Mouse (Mus musculus) spleen, adult 18-20 months (tissue): ENCODE measurements around the gene Gucy2c.
A peak's percentile ranks its signal among the peaks of the same experiment; 100 is the strongest.

Experiments
- DNase-seq, 2 experiments: peaks; one replicate each; pipeline ENCODE4 v3.0.0; 2022; ENCODE audit warnings: mixed read lengths in 2 of 2

The Gucy2c gene

DNA sequence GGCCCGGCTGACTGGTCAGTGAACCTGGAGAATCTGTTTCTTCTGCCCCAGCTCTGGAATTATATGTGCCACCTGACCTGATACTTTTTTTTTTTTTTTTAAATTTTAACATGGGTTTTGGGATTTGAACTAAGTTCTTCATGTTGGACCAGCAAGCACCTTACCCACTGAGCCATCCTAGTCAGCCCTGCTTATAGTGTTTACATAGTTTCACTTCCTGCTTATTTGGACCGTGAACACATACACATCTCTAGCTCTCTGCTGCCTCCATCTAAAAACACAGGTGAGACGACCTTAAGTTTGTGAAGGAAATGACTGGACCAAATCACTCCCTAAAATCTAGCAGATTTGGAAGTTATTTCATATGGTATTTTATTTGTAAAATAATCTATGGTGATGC is 58.4 kb downstream of the Gucy2c start:
- no peak for DNase-seq

DNA sequence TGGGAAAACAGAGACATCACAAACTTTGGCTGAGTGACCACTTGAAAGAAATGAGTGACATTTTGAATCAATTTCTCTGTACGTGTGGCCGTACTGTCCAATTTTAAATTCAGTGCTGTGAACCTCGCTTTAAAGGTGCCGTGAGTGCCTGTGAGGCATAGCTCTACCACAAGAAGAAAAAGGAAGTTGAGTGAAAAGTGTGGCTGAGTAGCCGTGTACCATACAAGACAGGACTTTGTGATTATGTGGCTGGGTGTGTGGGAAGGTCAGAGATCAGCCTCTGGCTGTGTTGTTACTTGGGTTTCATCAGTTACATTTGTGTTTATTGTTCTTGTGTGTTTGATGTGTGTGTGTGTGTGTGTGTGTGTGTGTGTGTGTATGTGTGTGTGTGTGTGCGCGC is 59.0 kb downstream of the Gucy2c start:
- no peak for DNase-seq

DNA sequence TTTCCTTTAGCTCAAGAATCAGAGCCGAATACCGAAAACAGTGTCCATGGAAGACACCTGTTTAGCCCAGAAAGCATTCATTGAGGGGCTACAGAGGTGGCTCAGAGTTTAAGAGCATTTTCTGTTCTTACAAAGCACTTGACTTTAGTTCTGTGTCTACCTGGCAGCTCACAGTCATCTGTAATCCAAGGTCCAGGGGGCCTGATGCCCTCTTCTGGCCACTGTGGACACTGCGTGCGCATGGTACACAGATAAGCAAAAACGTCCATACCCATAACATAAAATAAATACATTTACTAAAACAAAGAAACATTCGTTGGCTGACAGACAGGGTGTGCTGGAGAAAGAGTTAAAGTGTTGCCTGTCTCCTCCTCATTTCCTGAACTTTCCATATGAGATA is 59.6 kb downstream of the Gucy2c start:
- peak; percentile 54 to 76 for DNase-seq

DNA sequence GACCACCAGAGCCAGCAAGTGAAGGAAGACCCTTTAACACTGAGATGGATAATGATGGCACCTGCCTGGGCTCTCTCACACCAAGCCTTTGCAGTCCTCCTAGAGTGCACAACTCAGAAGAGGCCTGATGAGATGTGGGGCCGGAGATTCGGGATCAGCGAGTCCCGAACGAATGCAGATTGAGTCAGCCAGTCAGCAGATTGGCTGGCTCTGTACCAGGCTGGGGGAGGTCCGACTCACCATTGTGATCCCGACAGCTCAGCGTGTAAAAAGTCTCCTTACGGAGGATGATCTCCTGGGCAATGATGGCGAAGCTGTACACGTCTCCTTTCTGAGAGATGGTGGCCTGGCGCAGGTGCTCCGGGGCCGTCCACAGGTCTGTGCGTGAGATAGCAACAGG is 61.1 kb downstream of the Gucy2c start:
- no peak for DNase-seq

DNA sequence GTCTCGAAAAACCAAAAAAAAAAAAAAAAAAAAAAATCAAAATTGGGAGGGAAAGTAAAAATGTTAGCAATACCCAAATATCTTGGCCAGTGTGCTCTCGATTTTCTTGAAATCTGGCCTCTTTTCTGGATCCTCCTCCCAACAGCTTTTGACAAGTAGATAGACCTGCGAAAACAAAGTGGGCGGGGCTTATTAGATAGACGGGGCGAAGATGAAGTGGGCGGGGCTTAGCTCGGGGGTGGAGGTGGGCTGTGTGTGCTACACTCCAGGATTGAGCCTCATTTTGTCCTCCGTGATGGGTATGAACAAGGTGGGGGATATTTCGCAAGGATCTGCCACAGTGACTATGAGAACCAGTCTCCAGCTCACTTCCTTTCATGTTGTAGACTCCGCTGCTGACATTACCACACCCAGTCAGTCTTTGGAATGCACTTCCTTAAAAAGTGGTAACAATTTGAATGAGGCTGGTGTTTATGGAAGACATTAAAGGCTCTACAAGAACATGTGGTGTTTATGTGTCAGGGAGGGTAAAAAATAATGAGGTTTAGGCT is 65.6 kb downstream of the Gucy2c start:
- DNase-seq, result no peak

DNA sequence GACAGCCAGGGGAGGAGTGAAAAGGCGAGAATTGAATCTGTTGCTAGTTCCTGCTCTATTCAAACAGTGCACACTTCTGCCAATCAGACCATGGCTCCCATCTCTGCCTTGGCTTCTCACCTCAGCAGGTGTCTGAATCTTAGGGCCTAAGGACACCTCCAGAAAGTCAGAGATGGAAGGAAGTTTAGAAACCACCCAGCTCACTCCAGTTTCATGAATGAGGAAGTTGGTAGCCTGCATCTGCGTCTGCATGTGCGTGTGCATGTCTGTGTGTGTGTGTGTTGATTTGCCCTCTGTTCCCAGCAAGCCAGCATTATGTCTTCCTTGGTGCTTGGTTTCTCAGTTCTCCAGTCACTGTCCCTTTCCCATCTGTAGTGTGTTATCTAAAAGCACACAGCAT is 67.5 kb downstream of the Gucy2c start:
- DNase-seq, result no peak

DNA sequence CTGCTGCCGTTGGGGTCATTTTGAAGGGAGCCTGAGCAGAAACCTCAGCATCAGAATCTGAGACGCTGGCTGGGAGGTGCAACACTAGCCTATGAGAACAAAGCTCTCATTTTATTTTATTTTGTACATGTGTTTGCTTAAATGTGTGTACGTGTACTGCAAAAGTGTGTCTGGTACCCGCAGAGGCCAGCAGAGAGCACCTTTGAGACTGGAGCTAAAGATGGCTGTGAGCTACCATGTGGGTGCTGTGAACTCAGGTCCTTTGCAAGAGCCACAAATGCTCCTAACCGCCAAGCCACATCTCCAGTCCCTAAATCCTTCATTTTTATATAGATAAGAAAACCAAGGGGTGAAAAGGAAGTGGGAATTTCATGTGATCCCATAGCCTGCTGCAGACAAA is 71.2 kb downstream of the Gucy2c start:
- no peak for DNase-seq

DNA sequence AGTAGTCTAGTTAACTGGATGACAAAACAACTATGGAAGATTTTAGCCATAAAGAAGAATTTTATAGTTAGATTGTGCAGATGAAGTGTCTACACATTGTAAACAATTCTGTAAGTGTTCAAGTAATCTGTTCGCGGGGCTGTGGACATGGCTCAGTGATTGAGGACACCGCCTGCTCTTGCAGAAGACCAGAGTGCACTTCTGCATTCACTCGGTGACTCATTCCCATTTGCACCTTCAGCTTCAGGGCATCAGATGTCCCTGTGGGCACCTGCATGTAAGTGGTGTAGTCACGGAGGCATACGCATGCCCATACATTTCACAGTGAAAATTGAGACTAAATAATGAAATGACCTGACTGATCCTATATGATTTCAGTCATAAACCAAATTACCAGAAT is 73.0 kb downstream of the Gucy2c start:
- no peak for DNase-seq

DNA sequence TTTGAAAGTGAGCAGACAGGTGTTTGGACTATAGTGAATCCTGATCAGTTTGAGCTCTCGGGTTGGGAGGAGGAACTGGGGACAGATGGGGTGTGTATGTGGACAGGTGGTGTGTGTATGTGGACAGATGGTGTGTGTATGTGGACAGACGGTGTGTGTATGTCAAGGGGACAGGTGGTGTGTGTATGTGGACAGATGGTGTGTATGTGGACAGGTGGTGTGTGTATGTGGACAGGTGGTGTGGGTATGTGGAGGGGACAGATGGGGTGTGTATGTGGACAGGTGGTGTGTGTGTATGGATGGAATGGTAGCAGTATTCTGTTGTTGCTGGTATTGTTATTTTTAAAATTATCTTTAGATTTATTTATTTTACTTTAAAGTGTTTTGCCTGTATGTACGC is 79.7 kb downstream of the Gucy2c start:
- DNase-seq, result no peak

DNA sequence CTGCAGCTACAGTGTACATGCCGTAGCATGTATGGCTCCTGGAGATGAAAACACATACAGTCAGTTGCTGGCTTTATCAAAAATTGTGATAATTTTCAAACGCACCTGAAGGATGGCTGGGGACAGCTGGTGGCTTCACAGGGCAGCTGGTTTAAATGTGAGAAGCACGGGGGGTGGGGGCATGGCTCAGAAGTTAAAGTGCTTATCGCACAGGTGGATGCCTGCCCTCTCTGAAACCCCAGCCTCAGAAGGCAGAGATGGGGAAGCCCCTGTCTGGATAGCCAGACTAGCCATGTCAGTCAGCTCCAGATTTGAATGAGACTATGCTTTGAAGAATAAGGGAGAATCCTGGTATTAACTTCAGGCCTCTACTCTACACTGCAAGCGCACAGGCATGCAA is 80.4 kb downstream of the Gucy2c start:
- DNase-seq, result no peak

DNA sequence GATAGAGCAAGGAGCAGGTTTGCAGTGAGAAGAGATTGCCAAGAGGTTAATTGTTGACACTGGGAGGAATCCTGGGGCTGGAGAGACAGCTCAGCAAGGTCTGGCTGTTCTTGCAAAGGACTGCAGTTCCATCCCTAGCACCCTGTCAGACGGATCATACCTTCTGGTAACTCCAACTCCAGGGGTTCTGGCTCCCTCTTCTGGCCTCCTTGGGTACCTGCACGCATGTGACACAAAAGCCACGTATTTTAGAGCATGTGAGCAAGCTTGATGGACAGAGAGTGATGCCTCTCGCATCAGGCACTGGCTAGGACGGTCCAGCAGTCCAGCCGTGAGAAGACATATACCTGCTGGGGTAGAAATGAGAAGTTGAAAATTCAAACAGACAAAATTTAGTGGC is 90.3 kb downstream of the Gucy2c start:
- no peak for DNase-seq

DNA sequence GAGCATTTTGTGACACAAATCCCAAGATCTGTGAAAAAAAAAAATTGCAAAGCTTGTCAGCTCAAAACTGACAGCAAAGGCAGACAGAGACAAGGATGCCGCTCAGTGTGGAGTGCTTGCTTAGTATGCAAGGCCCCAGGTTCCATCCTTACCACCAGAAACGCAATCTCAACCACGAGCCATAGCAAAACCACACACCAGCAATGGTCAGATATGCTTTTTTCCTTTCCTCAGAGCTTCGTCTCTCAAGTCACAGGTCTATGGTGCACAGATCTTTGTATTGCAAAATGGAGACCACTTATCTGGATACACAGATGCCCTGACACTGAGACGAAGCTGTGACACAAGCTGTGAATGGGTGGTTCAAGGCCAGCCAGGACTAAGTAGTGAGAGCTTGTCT is 91.0 kb downstream of the Gucy2c start:
- peak in 1 of 2 experiments; percentile 26 for DNase-seq

DNA sequence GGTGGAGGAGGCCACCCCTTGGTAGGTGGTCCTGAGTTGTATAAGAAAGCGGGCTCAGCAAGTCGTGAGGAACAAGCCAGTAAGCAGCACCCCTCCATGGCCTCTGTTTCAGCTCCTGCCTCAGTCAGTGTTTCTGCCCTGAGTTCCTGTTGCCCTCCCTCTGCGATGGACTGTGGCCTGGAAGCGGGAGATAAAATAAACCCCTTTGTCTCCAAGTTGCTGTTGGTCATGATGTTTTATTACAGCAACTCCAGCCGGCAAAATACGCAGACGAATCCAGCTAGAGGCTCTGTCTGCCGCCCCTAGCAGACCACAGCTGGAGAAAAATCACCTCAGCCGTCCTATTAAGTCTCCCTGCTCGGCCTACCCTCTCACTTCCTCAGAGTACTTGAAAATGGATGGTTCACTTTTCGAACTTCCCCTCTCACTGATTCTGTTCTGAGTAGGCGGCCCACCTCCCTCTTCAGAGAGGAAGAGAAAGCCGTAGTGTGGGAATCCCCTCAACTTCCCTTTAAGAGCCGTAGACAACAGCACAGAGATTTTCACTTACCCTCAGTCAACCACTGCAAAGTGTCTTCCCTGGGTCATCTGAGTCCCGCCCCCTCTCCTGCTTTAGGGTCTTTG is 91.7 kb downstream of the Gucy2c start:
- peak; percentile 57 to 67 for DNase-seq

DNA sequence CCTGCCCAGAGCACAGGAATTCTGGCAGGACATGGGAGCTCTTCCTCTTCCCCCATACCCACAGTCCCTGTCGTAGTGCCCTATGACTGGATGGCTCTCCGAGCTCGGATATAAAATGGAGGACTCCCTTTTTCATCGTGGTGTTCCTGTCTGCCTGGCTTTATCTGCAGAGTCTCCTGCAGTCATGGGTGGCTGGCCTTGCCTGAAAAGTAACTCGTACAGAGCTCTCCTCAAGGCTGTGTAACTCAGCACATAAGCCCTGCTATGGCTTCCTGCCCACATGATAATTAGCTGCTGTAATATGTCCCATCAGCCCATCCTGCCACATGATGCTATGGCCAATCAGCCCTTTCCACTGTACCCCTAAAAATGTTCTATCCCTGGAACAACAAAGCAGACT is 96.1 kb downstream of the Gucy2c start:
- DNase-seq, result peak in 1 of 2 experiments; percentile 28

DNA sequence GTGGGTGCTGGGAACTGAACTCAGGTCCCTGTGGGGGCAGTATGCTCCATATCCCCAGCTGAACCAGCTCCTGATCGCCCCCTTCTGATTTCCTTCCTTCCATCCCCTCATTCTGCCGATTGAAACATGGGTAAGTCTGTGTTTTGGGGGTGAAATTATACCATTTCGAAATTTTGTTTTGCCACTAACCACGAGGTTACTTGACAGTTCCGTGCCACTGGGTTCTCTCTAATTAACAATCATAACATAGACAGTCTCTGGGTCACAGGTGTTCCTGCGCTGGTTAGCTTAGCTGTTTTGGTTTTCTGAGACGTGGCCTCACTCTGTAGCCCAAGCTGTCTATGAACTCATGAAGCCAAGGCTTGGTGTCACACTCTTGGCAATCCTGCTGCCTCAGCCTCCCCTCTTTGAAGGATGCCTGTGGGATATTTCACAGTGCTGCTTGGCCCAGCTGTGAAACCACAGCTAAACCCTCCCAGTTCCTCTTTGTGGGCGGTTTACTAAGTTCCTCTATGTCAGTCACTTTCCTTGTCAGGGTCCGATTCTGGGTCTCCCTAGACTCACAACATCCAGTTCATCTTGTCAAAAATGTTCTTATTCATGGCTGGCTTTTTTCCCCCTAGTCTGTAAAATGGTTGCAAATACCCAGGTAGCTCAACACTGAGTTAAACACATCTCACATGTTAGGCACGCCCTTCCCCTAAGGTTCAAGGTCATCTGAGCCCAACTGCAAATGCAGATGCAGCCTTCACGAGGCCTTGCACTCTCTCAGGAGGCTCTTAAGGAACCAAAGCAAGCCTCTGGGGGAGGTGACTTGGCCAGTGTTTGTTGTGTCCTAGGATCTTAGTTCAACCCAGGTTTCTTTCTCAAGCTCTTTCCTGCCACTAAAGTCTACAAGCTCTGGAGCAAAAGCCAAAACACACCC is 97.9 kb downstream of the Gucy2c start:
- peak; percentile 62 to 66 for DNase-seq

DNA sequence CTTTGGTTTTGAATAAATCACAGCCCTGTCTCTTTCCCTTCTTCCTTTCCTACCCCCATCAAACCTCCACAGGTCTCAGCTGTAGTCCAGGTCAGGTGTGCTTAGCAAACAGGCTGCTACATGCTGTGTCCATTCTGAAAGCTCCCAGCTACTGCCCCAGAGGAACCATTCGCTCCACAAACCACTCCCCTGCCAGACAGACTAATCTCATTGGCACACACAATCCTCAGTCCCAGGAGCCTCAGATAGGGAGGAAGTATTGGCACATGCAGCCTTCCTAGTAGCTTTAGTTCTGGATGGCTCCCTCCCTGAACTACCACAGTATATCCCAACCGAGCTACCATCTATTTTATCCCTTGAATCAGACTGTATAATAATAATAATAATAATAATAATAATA is 102.2 kb downstream of the Gucy2c start:
- no peak for DNase-seq

DNA sequence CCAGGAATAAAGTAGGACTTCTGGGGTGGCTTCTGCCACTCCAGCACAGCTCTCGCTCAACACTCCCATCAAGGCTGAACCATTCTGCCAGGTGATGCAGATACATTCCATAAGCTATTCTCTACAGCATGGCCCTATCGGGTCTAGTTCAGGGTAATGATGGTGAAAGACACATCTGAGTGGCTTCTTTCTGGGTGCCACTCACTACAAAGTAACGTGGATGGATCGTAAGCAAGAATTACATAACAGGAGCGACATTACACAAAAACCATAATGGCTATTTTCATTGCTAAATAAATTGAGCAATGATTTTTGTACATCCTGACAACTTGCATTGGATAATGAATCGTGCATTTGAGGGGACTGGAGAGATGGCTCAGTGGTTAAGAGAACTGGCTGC is 106.6 kb downstream of the Gucy2c start:
- DNase-seq, result no peak

DNA sequence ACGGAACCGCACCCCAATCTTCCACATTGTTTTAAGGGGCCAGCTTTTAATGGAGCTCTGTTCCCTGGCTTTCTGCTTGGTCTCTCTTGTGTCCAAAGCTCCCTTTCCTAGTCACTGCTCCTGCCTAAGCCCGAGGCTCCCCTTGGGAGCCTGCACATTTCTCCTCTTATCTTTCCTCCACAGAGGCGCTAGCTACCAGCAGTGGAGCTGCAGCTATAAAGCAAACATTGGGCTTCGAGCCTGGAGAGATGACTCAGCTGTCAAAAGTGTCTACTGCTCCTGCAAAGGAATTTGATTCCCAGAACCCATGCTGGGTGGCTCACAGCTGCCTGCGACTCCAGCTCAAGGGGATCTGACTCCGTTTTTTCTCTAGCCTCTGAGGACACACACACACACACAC is 109.1 kb downstream of the Gucy2c start:
- DNase-seq, result no peak

DNA sequence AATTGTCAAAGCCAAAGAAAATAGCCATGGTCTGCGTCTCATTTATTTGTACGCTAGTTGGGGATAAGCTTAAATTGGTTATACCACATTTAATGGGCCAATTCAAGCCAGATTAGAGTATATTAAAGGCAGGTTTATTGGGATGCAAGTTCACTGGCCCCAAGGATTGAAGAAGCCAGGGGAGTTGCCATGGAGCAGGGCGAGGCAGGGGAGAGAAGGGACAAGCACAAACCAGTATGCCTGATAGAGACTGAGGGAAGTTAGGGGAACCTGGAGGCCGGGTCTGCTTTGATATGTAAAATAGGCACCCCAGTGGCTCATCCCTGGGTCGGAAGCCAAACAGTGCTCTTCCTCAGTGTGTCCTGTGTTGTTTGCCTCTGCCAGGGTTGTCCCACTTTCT is 112.3 kb downstream of the Gucy2c start:
- no peak for DNase-seq

DNA sequence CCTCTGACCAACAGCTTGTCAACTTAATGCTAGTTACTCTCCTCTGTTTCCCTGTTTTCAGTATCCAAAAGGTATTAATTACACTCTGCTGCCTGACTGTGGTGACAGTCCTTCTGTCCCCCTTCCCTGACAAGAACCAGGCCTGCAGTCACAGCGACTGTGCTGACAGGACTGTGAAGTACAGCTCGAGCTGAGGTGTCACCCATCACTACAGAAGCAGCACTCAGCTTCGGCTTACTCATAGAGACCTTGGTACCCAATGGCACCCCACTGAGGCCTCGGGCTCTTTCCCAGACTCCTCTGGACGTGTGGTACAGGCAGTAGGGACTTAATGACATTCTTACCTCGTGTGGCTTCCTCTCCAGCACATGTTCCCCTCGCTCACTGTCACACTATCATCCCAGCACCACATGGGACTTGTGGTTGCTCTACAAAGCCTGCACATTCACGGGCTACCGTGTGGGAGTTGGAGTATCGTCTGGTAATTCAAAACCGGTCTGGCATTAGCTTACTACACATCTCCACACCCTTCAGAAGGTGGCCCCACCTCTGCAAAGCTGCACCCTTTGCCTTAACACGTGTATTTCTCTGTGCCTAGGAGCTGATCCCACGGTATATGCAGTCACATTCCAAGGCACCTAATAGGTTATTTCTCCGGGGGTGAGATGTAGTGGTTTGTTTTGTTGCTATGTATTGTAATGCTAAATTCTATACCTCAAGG is 113.1 kb downstream of the Gucy2c start:
- no peak for DNase-seq

DNA sequence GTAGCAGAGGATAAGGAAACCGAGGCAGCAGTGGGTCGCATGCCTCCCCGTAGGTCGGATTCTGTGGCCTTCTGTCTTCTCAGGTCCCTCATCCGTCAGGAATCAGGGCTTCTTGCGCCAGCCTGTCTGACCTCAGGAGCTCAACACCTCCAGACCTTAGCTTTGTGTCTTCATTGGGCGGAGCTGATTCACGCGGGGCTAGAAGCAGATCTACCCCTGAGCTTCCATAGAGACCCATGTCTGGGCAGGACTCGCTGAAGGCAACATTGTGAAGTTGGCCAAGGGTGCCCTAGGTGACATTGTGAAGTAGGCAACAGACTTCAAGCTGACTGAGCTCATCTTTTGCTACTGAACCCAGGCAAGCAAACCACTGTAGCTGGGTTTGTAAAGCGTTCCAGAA is 119.5 kb downstream of the Gucy2c start:
- no peak for DNase-seq

DNA sequence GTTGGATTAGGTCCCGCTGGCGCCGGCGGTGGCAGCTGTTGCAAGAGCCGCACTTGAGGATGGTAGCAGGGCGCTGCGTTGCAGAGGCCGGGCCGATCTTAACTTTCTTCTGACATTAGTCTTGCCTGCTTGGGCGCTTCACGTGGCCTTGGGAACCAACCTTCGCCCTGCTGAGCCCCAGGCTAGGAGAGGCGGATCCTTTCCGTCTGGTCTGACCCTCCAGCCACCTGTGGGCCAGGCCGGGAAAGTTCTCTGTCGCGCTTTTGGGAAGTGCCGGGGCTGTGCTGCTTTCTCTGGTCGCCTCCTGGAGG is 119.9 kb downstream of the Gucy2c start, which contains the start of gene Plbd1:
Gene Plbd1, minus strand, starts transcription at position 223 of the 311 bp plus-strand sequence.
- no peak for DNase-seq
